Mouse (Mus musculus) brain, embryonic 14.5 days (tissue): Measurements from ENCODE around the gene Ubl4b. TPM values are rescaled to one million over a fixed set of nuclear protein-coding genes. Genes with fewer than 3 reads are reported as not detected.

Experiments
- DNase-seq: peaks from one replicate; pipeline ENCODE4 v3.0.0-alpha.2; 2011; ENCODE audit warnings: low read depth
- CTCF ChIP-seq: fragments of 200-500 bp; IDR thresholded peaks from 2 replicates; pipeline ENCODE4 v1.5.1; 2012; ENCODE audit warnings: inconsistent platforms, mild to moderate bottlenecking, moderate library complexity, borderline replicate concordance; ENCODE audit not compliant: insufficient read depth, insufficient read length; ENCODE audit errors: extremely low read depth
- POLR2A ChIP-seq: fragments of 200-500 bp; IDR thresholded peaks from 2 replicates; pipeline ENCODE4 v1.6.1; 2012; ENCODE audit warnings: mild to moderate bottlenecking, inconsistent platforms, borderline replicate concordance; ENCODE audit not compliant: poor library complexity, insufficient read depth, insufficient read length, severe bottlenecking; ENCODE audit errors: extremely low read depth
- polyA plus RNA-seq: library from polyadenylated mRNA; depleted of rRNA; stranded (reverse); fragments of >200 nt; gene quantifications from 2 replicates; pipeline ENCODE4 v1.2.3, GENCODE M21; 2012

Gene Ubl4b
- polyA plus RNA-seq, 1 experiment: not detected

DNA sequence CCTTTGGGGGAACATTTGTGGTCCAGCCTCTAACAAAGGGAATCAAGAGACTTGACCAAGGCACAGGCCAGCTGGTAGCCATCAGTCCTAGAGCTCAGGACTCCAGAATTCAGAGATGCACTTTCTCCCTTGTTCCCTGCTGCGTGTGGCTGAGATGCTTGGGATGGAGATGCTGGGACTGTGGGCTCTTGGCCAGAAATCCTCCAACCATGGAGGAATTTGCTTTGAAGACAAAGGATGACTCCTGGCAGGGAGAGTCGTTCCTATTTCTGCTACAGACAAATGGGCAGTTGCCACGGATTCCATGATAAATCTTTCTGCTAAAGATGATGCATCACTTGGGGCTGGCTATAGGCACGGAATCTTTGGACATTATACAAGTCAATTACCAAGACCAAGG lies 21.3 kb downstream of the Ubl4b start:
- TF ChIP-seq CTCF (no peak), POLR2A (no peak)
- DNase-seq: no peak

DNA sequence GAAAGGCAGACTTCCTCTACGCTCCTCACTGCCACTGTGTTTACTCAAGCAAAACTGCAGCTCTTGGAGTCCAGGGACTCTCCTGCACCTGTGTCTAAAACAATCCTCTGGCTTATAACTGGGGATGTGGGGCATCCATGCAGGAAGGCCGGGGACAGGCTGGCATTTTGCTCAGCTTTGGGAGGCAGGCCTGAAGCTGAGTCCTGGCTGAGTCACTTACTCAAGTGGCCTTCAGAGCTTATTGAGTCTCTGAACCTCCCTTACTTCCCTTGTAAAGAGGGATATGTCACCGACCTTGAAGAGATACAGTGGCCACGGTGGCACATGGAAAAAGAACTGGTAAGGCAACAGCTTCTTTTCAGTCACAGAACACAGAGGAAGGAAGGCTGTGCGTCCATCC lies 24.3 kb downstream of the Ubl4b start:
- no peak for TF ChIP-seq CTCF
- DNase-seq: no peak

DNA sequence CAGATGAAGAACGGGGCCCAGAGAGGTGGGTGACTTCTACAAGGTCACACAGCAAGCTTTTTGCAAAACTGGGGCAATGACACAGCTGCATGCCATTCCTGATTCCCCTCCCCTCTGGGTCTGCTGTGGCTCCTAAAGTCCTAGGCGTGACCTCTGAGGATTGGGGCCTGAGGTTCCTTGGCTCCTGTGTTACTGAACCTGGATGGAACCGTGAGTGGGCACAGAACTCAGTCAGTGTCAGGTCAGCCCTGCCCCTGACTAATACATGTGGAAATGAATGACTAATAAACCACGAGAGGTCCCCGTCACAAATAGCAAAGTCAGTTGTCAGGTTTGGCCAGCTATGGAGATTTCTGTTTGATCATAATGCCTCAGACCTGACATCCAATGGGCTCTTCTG lies 25.7 kb downstream of the Ubl4b start:
- TF ChIP-seq POLR2A: no peak
- no peak for TF ChIP-seq CTCF
- DNase-seq: no peak

DNA sequence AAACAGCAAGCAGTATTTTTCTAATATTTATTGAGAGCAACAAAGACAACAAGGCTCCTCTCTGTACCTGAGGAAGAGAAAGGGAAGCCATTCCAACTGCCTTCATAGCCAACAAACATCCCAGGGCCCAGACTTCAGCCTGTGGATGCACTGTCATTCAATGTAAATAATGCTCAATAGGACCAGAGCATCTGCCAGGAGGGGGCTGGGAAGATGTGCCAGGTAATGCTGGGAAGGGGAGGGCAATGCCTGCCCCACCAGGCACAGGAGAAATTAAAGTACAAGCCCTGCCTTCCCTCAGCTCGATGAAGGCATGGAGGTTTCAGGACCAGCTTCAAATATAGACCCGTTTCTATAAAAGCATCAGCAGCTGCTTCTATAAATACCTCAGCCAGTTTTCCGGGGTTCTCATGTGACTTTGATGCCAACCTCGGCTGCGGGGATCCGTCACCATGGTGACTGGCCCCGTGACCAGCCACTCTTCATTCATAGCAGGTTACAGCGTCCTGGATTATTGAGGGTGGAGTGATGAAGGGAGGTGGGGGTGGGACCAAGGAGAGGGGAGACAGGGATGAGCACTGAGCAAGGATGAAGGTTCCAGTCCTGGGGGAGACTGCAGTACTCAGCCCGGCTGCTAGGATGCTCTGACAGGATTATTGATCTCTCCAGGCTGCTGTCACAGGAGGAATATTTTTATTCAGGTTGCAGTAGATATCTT lies 26.3 kb downstream of the Ubl4b start:
- peak; percentile 96 for DNase-seq
- TF ChIP-seq POLR2A (no peak), CTCF (peak; percentile 12; the same call in 1 of the 2 replicates)

DNA sequence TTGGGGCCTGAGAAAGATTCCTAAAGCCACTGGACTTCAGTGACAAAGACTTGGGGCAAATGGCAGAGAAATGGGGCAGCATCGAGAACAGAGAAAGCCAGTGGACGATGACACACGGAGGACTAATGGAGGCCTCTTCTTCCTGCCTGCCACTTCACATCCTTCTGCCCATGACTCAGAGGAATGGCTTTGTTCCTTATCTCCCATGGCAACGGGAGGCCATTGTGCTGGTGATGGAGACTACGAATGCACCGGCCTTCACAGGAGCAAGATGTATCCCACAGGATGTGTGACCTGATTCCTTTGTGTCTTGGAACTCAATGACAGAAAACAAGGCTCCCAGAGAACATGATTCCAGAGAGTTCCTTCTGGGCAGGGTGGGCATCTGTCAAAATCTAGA lies 30.3 kb downstream of the Ubl4b start:
- DNase-seq: no peak
- no peak for TF ChIP-seq CTCF
- no peak for TF ChIP-seq POLR2A

DNA sequence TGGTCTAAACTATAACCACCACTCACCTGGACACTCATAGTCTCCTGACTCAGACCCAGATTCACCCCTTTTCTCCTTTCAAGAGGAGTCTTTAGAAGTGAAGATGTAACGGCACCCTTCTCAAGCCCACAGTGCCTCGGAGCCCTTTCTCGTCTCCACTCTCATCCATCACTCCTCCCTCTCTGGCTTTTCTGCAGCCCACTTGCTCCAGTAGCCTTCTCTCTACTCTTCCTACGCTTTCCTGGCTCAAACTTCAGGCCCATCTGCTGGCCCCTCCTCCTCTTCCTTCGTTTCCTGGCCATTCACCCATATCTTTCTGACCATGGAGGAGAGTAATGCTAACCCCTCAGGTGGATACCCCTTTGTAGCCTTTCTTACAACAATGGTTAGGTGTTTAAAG lies 33.9 kb downstream of the Ubl4b start:
- no peak for DNase-seq
- TF ChIP-seq CTCF (no peak), POLR2A (no peak)

DNA sequence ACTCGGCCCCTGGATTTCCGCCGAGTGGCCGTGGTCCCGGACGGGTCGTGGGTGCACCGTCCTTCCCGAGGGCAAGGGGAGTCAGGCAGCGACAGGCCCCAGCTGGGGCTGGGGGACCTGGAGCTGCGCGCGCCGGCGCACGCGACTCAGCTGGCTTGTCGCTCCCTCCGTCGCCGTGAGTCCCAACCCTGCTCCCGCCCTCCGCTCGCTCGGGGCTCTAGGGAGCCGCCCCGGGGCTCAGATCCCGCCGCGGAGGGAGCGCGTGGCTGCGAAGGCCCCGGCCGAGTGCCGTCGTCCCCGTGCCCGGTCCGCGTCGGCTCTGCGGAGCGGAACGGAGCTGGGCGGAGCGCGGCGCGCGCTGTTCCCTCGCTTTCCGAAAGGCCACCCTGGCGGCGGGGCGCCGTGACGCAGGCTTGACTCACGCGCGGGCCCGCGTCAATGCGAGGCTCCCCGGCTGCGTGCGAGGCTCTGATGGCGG lies 37.2 kb downstream of the Ubl4b start, which contains the start of gene Slc6a17:
Slc6a17 (minus strand) TSS at position 388 of the 478 bp plus-strand sequence.
- DNase-seq: peak; percentile 79
- TF ChIP-seq POLR2A: peak; percentile 55; the same call in 1 of the 2 replicates
- TF ChIP-seq CTCF: peak; percentile 48; the same call in 1 of the 2 replicates

DNA sequence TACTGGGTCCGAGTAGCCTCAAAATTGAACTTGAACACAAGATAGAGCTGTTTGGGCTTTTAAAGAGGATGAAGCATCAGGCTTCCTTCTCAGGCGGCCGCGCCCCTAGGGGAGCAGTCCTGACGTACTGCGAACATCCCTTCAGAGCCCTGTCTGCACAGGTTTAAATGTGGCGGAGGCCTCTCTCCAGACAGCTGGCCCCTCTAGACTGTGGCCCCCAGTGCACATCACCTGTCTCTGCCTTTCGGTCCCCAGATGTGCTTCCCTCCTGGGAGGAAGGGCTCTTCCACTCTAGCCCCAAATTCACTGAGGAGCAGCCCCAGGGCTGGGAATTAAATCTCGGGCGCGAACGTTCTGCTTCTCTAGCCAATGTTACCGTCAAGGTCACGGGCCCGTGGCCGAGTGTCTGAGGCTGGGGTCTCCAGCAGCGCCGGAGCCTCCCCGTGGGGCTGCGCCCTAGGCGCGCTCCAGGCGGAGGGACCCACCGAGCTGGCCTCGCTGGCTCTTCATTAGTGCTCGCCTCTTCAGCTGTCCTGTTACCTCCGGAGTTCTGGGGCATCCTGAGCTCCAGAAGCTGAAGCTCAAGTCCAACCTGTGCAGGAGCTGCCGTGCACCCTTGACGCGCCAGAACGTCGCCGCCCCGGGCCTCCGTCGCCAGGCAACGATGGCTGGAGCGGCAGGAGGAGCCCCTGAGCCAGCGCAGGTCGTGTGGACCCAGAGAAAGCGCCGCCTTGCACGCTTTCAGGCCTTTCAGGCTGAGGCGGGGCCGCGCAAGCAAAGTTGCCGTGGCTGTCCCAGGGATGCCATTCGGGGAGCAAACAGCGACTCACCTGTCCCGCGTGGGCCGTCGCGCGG lies 37.9 kb downstream of the Ubl4b start:
- DNase-seq: peak; percentile 84
- TF ChIP-seq CTCF (0 out of 2 replicates have a peak, but pooled peaks have one; percentile 1), POLR2A (no peak)

DNA sequence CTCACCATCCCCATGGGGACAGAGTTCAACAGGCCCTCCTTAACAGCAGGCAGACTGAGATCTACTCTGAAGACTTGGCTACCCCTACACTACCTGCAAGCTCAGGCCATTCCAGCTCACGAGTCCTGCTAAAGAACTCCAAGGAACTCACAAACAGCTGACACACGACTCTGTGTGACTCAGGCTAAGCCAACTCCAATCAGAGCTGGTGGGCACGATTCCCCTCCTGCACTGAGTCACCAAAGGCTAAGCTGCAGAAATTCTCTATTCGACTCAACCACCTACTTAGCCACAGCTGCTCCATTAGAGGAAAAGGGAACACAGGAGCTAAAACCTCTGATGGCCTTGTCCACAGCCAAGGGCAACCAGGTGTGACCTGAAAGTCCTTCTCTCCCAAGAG lies 38.9 kb downstream of the Ubl4b start:
- TF ChIP-seq POLR2A (no peak), CTCF (no peak)
- DNase-seq: no peak

DNA sequence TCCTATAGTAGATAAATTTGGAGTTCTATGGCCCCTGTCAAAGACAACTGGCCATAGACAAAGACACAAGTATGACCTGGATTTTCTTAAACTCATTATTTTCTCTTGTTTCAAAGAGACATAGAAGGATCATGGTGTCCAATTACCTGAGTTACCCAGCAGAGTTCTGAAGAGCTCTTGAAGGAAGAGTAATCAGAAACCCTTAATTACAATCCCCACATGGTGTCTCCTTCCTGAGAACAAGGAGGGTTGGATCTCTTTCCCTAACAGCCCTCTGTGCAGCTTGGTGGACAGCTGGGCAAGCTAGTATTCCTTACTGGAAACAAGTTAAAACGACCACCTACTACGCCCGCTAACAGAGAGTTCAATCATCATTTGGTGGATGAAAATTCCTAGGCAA lies 43.5 kb downstream of the Ubl4b start:
- TF ChIP-seq POLR2A (no peak), CTCF (no peak)
- no peak for DNase-seq

DNA sequence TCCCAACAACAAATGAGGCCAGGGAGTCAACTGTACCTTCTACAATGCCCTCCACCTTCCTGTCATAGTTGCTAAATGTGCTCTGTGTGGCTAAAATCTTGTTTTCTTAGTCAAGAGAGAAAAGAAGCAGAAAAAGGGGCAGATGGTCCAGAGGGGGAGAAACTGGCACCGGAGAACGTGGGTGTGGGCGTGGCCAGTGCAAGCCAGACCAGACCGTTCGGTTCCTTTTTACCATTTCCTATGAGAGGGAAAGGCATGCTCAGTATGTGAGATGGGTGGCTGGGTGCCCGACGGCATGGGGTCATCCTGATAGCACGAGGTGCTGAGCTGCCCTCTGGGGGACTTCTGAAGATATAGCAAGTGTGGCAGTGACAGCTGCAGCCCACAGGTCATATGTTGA lies 46.2 kb downstream of the Ubl4b start:
- no peak for DNase-seq
- no peak for TF ChIP-seq POLR2A
- no peak for TF ChIP-seq CTCF

DNA sequence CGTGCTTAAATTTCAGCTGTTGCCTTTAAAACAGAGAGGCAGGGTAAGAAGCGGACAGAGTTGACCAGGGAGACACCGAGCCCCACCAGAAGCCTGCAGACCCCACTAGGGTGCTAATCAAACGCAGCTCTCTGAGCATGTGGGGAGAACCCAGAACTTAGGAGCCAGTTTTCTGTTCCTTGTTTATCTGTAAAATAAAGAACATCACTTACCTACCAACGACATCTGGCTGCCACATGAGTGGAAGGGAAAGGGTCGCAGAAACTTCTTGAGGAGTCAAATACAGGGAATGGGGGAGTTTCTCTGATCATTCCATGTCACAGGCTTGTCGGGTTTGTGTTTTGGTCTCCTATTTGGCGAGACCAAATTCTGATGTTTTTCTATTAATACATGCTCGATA lies 46.9 kb downstream of the Ubl4b start:
- DNase-seq: no peak
- no peak for TF ChIP-seq CTCF
- TF ChIP-seq POLR2A: no peak

DNA sequence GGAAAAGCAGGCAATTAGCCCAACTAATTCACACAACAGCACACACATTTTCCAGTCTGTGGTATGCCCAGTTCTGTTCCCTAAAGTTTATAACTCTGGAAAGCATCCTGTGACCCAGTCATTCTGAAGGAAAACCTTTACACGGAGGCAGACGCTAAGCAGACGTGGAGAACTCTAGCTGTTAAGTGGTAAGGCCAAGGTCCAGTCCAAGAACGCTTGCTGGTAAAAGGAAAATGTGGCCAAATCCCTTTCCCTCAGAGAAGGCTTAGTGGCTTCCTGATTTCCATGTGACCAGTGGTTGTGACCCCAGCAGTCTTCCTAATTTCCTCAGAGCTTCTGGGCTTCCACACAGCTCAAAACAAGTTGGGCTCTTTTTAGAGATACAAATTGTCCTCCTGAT lies 48.3 kb downstream of the Ubl4b start:
- TF ChIP-seq CTCF (no peak), POLR2A (no peak)
- DNase-seq: no peak
